Mouse (Mus musculus): ENCODE measurements at regions not wholly inside any gene's neighbourhood (a gene's known extent, or its start where the extent isn't known, plus 50 kb on each side); places are given as distances from the start of the nearest gene placed in this dataset.
A peak's percentile ranks its signal among the peaks of the same experiment; 100 is the strongest.

DNA sequence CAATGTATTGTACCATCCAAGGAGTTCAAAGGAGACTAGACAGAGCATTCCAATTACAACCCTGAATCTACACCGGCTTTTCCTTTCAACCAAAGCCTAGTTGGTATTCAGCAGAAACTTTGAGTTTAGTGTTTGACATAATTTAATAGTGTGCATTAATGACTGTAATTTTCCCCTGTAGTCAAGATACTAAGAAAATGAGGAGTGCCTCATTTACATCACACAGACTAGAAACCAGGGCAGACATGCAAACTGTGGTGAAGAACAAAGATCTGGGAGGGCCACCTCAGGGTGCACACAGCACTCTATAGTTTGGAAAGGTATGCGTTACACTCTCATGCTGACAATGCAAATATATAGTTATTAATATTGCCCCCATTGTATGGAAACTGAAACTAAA is 525.4 kb upstream of the Vstm2b start:
- H3K9me3 ChIP-seq (ENCODE audit: control insufficient read depth, low read length) = no peaks in the 10 kb centered on the region
- no peak overlapping the region for H3K4me3 ChIP-seq (replicated peaks; ENCODE audit: low read length)
- H3K27ac ChIP-seq (ENCODE audit: low read length) = no peak overlapping the region
- H3K4me1 ChIP-seq (replicated peaks; ENCODE audit: control insufficient read depth, insufficient read depth, low read length) = no peaks in the 10 kb centered on the region
- 45% methylated on average over 2 of the region's 2 CpGs for WGBS
- H3K9ac ChIP-seq (replicated peaks; ENCODE audit: low read depth, low read length) = no peak overlapping the region
- no peak overlapping the region for H3K4me2 ChIP-seq (ENCODE audit: low read length)
- ATAC-seq = peak; percentile 90
- no peaks in the 10 kb centered on the region for H3K36me3 ChIP-seq (ENCODE audit: control insufficient read depth, insufficient read depth)
- no peaks in the 10 kb centered on the region for H3K27me3 ChIP-seq (replicated peaks; ENCODE audit: control insufficient read depth, insufficient read depth, low read length)

DNA sequence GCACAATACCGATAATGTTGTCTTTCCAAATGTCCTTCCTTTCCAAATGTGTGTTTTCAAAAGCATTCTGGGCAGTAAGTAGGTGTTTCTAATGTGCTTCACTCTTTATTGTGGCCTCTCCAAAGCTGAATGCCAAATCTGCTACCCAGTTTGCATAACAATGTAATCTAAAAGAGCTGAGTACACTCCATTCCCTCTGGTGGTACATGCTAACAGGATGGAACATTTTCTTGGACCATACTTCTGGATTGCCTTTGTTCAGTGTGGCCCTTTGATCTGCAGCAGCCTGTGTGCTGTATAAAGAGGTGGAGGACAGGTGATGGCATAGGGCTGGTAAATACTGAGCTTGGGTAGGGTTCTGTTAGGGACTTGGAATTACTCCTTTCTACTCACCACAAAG is 520.3 kb upstream of the Vstm2b start:
- no peaks in the 10 kb centered on the region for H3K27me3 ChIP-seq (replicated peaks; ENCODE audit: control insufficient read depth, insufficient read depth, low read length)
- H3K4me1 ChIP-seq (replicated peaks; ENCODE audit: control insufficient read depth, insufficient read depth, low read length) = no peaks in the 10 kb centered on the region
- no peak overlapping the region for H3K27ac ChIP-seq (ENCODE audit: low read length)
- no peaks in the 10 kb centered on the region for H3K36me3 ChIP-seq (ENCODE audit: control insufficient read depth, insufficient read depth)
- H3K9me3 ChIP-seq (ENCODE audit: control insufficient read depth, low read length) = no peaks in the 10 kb centered on the region
- no peak overlapping the region for H3K9ac ChIP-seq (replicated peaks; ENCODE audit: low read depth, low read length)
- H3K4me3 ChIP-seq (replicated peaks; ENCODE audit: low read length) = no peak overlapping the region
- 48% methylated on average over 1 of the region's 1 CpGs for WGBS
- H3K4me2 ChIP-seq (ENCODE audit: low read length) = no peak overlapping the region
- no peak for ATAC-seq

DNA sequence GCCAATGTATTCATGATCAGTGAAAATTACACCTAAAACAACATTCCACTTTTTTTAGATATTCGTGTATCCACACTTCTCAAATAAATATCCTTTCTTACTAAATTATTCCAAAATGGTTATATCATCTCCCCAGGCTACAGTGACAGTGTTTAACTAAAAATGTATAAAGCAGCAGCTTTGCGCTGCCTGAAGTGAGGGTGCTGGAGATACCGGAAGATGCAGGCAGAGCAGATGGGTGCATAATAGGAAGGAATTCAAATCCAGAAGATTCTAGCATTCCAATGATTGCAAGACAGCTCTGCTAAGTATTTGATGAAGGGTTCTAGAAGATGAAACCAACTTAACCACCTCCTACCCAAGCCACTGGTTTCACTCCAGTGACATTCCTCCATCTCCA is 516.9 kb upstream of the Vstm2b start:
- Histone ChIP-seq H3K4me3 (replicated peaks; ENCODE audit: low read length) (no peak overlapping the region), H3K27me3 (replicated peaks; ENCODE audit: control insufficient read depth, insufficient read depth, low read length) (no peaks in the 10 kb centered on the region), H3K4me1 (replicated peaks; ENCODE audit: control insufficient read depth, insufficient read depth, low read length) (no peaks in the 10 kb centered on the region), H3K4me2 (ENCODE audit: low read length) (no peak overlapping the region), H3K9me3 (ENCODE audit: control insufficient read depth, low read length) (no peaks in the 10 kb centered on the region), H3K36me3 (ENCODE audit: control insufficient read depth, insufficient read depth) (no peaks in the 10 kb centered on the region), H3K27ac (ENCODE audit: low read length) (no peak overlapping the region), H3K9ac (replicated peaks; ENCODE audit: low read depth, low read length) (no peak overlapping the region)
- WGBS = 78% methylated on average over 3 of the region's 3 CpGs
- no peak for ATAC-seq

DNA sequence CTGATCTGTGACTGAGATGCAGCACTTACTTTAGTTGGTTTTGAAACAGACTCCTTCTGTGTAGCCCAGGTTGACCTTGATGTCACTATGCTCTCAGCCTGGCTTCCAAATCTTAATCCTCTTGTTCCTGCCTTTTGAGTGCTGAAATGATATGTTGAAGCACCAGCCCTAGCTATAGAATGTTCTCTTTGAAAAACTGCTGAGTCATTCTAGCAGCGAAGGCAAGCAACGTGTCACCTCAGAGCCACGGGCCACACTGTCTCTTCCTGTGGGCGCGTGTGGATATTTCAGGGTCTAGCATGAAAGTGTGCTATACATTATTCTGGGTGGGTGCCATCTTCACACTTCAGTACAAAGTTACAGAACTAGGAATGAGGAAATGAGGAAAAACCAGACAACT is 510.0 kb upstream of the Vstm2b start:
- H3K9ac ChIP-seq (replicated peaks; ENCODE audit: low read depth, low read length) = no peak overlapping the region
- no peak for ATAC-seq
- peaks cover 27% of the 10 kb centered on the region for H3K4me1 ChIP-seq (replicated peaks; ENCODE audit: control insufficient read depth, insufficient read depth, low read length)
- H3K4me2 ChIP-seq (ENCODE audit: low read length) = no peak overlapping the region
- H3K9me3 ChIP-seq (ENCODE audit: control insufficient read depth, low read length) = no peaks in the 10 kb centered on the region
- H3K36me3 ChIP-seq (ENCODE audit: control insufficient read depth, insufficient read depth) = no peaks in the 10 kb centered on the region
- no peak overlapping the region for H3K4me3 ChIP-seq (replicated peaks; ENCODE audit: low read length)
- H3K27me3 ChIP-seq (replicated peaks; ENCODE audit: control insufficient read depth, insufficient read depth, low read length) = no peaks in the 10 kb centered on the region
- H3K27ac ChIP-seq (ENCODE audit: low read length) = no peak overlapping the region
- WGBS = 88% methylated on average over 5 of the region's 5 CpGs

DNA sequence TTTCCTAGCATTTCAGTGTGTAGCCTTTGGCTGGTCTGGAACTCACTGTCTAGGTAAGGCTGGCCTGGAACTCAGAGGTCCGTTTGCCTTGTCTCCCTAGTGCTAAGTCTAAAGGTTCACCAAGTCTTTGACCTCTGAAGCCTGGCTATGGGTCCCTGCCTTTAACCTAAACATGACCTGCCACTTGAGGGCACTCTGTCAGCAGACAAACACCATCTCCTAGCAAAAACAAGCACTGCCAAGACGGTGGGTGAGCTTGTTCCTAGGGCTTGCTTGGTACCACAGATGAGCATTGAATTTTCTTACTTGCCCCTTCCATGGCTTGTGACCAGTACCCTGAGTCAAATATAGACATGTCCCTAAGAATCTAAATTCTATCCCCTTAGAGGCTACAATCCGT is 508.3 kb upstream of the Vstm2b start:
- no peak for ATAC-seq
- Histone ChIP-seq H3K9me3 (ENCODE audit: control insufficient read depth, low read length) (no peaks in the 10 kb centered on the region), H3K4me1 (replicated peaks; ENCODE audit: control insufficient read depth, insufficient read depth, low read length) (peaks cover 29% of the 10 kb centered on the region), H3K27me3 (replicated peaks; ENCODE audit: control insufficient read depth, insufficient read depth, low read length) (no peaks in the 10 kb centered on the region), H3K9ac (replicated peaks; ENCODE audit: low read depth, low read length) (no peak overlapping the region), H3K4me2 (ENCODE audit: low read length) (no peak overlapping the region), H3K27ac (ENCODE audit: low read length) (no peak overlapping the region), H3K36me3 (ENCODE audit: control insufficient read depth, insufficient read depth) (no peaks in the 10 kb centered on the region), H3K4me3 (replicated peaks; ENCODE audit: low read length) (no peak overlapping the region)
- WGBS = 41% methylated on average over 3 of the region's 3 CpGs

DNA sequence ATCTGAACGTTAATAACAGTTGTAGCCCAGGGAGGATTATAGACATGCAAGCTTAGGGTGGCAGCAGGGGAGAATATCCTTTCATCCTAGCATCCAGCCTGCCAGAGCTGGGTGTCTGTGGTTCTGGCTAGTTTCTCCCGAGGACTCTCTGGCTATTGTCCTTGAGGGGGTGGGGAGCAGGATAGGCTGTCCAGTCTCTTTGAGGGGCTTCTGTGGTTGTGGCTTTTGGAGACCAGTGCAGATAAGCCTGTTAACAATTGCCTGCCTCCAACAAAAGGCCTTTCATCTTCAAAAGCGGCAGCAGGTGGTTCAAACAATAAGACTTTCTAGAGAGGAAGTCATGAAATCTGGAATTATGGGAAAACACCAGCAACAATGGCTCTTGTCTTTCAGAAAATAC is 507.2 kb upstream of the Vstm2b start:
- no peak overlapping the region for H3K9ac ChIP-seq (replicated peaks; ENCODE audit: low read depth, low read length)
- ATAC-seq = no peak
- no peak overlapping the region for H3K27ac ChIP-seq (ENCODE audit: low read length)
- no peaks in the 10 kb centered on the region for H3K27me3 ChIP-seq (replicated peaks; ENCODE audit: control insufficient read depth, insufficient read depth, low read length)
- no peaks in the 10 kb centered on the region for H3K9me3 ChIP-seq (ENCODE audit: control insufficient read depth, low read length)
- no peak overlapping the region for H3K4me3 ChIP-seq (replicated peaks; ENCODE audit: low read length)
- 1% methylated on average over 3 of the region's 3 CpGs for whole genome bisulfite sequencing
- no peak overlapping the region for H3K4me2 ChIP-seq (ENCODE audit: low read length)
- H3K36me3 ChIP-seq (ENCODE audit: control insufficient read depth, insufficient read depth) = no peaks in the 10 kb centered on the region
- H3K4me1 ChIP-seq (replicated peaks; ENCODE audit: control insufficient read depth, insufficient read depth, low read length) = peaks cover 29% of the 10 kb centered on the region

DNA sequence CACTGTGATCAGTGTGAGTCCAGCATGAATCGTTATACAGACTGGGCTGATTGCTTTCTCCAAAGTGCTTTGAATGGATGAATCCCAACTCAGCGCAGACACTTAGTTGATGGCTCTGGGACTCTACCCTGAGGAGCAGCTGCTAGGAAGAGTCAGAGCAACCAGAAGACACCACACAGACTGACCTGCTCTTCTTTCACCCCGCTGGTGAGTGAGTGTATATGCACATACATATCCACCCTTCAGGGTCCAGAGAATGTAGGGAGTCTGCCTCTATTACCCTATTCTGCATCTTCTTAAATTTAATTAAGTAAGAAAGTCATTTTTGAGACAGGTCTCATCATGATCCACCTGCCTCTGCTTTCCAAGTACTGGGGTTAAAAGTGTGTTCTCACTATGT is 506.5 kb upstream of the Vstm2b start:
- ATAC-seq = 0 out of 2 replicates have a peak, but pooled peaks have one; percentile 9

DNA sequence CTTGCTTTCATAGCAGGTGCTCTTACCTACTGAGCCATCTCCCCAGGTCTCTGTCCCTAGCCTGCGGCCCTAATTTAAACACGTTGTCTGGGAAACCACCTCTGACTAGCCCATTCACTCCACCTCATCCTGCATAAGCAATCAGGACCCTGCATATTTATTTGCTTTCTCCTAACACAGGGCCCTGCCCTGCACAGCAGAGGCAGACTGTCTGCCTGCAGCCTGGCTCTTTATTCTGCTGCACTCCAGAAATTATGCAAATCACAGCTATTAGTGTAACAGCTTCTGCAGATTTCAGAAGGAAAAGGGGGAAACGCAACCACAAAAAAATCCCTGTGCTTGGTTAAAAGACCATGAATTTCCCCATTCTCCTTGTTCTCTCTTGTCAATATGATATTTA is 505.9 kb upstream of the Vstm2b start:
- peak overlapping the region; percentile 77 for H3K27ac ChIP-seq (ENCODE audit: low read length)
- WGBS = 4% methylated on average over 3 of the region's 3 CpGs
- H3K9ac ChIP-seq (replicated peaks; ENCODE audit: low read depth, low read length) = no peak overlapping the region

More for the DNA sequence above, 506.5 kb upstream of the Vstm2b start:
- H3K9ac ChIP-seq (replicated peaks; ENCODE audit: low read depth, low read length) = no peak overlapping the region
- 37% methylated on average over 3 of the region's 3 CpGs for WGBS
- peaks cover 29% of the 10 kb centered on the region for H3K4me1 ChIP-seq (replicated peaks; ENCODE audit: control insufficient read depth, insufficient read depth, low read length)
- H3K27me3 ChIP-seq (replicated peaks; ENCODE audit: control insufficient read depth, insufficient read depth, low read length) = no peaks in the 10 kb centered on the region
- peak overlapping the region; percentile 77 for H3K27ac ChIP-seq (ENCODE audit: low read length)
- H3K36me3 ChIP-seq (ENCODE audit: control insufficient read depth, insufficient read depth) = no peaks in the 10 kb centered on the region
- H3K4me2 ChIP-seq (ENCODE audit: low read length) = no peak overlapping the region
- no peak overlapping the region for H3K4me3 ChIP-seq (replicated peaks; ENCODE audit: low read length)
- H3K9me3 ChIP-seq (ENCODE audit: control insufficient read depth, low read length) = no peaks in the 10 kb centered on the region

DNA sequence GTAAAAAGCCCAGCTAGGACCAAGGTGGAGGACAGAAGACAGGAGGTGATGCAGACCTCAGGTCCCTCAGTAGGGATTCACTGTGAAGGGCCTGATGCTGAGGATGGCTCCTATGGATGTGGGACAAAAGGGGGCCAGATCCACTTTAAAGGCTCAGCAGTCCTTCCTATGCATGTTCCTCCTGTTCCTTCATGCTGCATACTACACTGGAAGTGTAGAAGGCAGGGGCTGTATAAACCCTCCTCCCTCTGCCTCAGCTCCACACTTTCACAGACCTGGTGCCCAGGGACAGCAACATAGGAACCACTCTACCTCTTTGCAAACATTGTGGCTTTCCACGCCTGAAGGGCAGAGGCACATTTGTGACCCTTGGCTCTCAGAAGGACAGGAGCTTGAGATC is 505.4 kb upstream of the Vstm2b start:
- Histone ChIP-seq H3K4me2 (ENCODE audit: low read length) (no peak overlapping the region), H3K36me3 (ENCODE audit: control insufficient read depth, insufficient read depth) (no peaks in the 10 kb centered on the region), H3K27me3 (replicated peaks; ENCODE audit: control insufficient read depth, insufficient read depth, low read length) (no peaks in the 10 kb centered on the region), H3K4me1 (replicated peaks; ENCODE audit: control insufficient read depth, insufficient read depth, low read length) (peaks cover 26% of the 10 kb centered on the region), H3K4me3 (replicated peaks; ENCODE audit: low read length) (no peak overlapping the region), H3K27ac (ENCODE audit: low read length) (peak overlapping the region; percentile 77), H3K9me3 (ENCODE audit: control insufficient read depth, low read length) (no peaks in the 10 kb centered on the region), H3K9ac (replicated peaks; ENCODE audit: low read depth, low read length) (no peak overlapping the region)
- WGBS = 89% methylated on average over 1 of the region's 1 CpGs
- ATAC-seq = peak; percentile 51

More for the DNA sequence above, 505.9 kb upstream of the Vstm2b start:
- H3K36me3 ChIP-seq (ENCODE audit: control insufficient read depth, insufficient read depth) = no peaks in the 10 kb centered on the region
- H3K27me3 ChIP-seq (replicated peaks; ENCODE audit: control insufficient read depth, insufficient read depth, low read length) = no peaks in the 10 kb centered on the region
- peak; percentile 94 for ATAC-seq
- H3K4me1 ChIP-seq (replicated peaks; ENCODE audit: control insufficient read depth, insufficient read depth, low read length) = peaks cover 28% of the 10 kb centered on the region
- no peak overlapping the region for H3K4me3 ChIP-seq (replicated peaks; ENCODE audit: low read length)
- H3K4me2 ChIP-seq (ENCODE audit: low read length) = no peak overlapping the region
- no peaks in the 10 kb centered on the region for H3K9me3 ChIP-seq (ENCODE audit: control insufficient read depth, low read length)

DNA sequence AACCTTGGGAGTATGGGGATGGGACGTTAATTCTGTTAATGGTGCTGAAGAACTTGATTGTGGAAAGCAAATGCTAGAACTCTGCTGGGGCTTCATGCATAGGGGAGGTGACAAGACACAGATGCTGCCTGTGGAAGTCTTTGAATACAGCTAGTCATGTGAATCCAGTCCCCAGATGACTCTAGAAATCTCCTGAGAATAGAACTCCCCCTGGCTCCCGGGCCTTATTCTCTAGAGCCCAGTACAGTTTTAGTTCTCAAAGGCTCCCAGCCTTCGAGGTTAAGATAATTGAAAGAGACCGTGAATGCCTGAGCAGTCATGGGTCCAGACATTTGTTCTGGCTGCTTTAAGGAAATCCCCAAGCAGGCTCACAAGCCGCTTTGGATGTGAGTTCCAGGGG is 499.9 kb upstream of the Vstm2b start:
- H3K4me2 ChIP-seq (ENCODE audit: low read length) = no peak overlapping the region
- no peak overlapping the region for H3K9ac ChIP-seq (replicated peaks; ENCODE audit: low read depth, low read length)
- no peaks in the 10 kb centered on the region for H3K9me3 ChIP-seq (ENCODE audit: control insufficient read depth, low read length)
- H3K4me3 ChIP-seq (replicated peaks; ENCODE audit: low read length) = no peak overlapping the region
- no peak overlapping the region for H3K27ac ChIP-seq (ENCODE audit: low read length)
- H3K27me3 ChIP-seq (replicated peaks; ENCODE audit: control insufficient read depth, insufficient read depth, low read length) = no peaks in the 10 kb centered on the region
- WGBS = 45% methylated on average over 5 of the region's 5 CpGs
- no peaks in the 10 kb centered on the region for H3K36me3 ChIP-seq (ENCODE audit: control insufficient read depth, insufficient read depth)
- no peak for ATAC-seq
- H3K4me1 ChIP-seq (replicated peaks; ENCODE audit: control insufficient read depth, insufficient read depth, low read length) = peaks cover 3% of the 10 kb centered on the region

Measured in forebrain, embryonic 16.5 days (tissue).